Mouse (Mus musculus) mature B cell (primary cell): ENCODE results near the gene Abhd17c.
"Not testable (repeated sequence)": the region's sequence is repeated elsewhere in the genome, so short reads cannot be mapped to it uniquely, and the experiment has no call there.

ENCODE experiments used
- in situ Hi-C: fragments of 300-500 bp; cut with MboI; formaldehyde crosslinking; loops from 2 replicates; pipeline ENCODE4 v1.14.3; 2019

The Abhd17c gene

GRCm38 (mm10) chr7:84152821-84153220 lies 1.1 kb upstream of the Abhd17c start:
- in situ Hi-C loops: no loop called here

DNA sequence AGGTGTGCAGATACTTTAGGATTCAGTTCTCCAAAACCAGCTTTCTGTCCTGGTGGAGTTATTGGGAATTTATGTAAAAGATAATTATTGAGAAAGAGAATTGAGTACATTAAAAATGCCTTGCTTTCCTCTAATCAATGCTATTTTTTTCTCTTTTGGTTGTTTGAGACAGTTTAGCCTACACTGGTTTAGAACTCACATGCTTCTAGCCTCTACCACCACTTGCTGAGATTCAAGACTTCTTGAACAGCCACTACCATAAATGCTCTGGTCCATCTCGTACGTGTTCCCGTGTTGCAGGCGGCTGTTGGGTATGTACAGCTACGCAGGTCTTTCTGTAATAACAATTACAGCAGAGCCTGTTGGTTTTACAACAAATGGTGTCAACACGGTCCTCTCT lies 681 bp upstream of the Abhd17c start:
- in situ Hi-C loops: no loop called here

DNA sequence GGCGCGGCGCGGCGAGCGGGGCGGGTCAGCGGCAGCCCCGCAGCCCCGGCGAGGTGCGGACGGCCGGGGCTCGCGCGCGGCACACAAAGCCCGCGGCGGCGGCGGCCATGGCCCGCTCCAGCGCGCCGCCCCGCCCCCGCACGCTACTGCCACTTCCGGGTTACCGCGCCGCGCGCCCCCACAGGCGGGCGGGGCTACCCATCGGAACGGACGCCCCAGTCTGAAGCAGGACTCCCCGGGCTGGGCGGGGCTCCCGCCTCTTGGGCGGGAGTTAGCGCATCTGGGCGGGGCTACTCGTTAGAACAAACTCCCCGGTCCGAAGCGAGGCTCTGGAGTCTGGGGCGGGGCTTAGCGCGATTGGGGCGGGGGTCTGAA lies 254 bp upstream of the Abhd17c start:
- in situ Hi-C loops: no loop called here

DNA sequence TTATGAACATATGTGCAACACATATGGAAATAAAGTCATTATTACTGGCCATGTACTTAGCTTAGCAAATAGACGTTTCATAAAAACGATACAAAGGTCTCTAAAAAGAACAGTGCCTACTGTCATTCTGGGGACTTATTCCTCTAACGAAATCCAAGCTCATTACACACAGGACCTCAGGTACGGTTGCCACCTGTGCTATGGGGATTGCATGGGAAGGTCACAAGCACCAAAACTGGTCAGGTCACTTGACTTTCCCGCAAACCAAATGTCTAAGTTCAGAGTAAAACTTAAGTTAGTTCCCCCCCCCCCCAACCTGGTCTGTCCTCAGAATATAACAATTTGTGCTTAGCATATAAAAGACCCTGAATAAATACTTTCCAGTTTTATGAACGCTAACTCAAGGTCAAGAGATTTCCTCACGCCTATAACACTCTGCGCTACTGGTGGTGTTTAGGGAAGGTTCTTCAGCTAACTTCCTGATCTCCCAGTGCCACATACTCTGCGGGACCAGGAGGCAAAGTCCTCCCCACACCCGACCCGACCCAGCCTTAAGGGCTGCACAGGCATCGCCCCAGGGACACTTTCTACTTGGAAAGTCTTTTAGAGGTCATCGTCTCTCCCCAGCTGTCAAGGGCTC lies 1.2 kb downstream of the Abhd17c start:
- in situ Hi-C loops: no loop called here

DNA sequence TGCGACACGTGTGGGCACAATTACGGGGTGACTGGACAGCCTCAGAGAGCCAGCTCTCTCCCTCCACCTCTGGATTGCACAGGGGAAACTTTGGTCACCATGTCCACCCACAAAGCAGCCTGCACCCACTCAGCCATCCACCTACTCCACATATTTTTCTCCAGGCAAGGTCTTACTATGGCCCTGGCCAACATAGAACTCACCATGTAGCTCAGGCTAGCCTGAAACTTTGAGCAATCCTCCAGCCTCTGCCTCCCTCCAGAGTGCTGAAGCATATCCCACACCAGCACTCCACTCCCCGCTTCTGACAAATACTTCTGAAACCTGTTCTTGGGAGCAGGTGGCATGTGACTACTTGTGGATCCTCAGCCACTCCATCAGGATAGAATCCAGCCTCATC lies 1.9 kb downstream of the Abhd17c start:
- in situ Hi-C loops: loop anchor here (25.0 kb wide), 1 partner anchor 537 kb away; the partner anchor contains the start of gene Zfand6

DNA sequence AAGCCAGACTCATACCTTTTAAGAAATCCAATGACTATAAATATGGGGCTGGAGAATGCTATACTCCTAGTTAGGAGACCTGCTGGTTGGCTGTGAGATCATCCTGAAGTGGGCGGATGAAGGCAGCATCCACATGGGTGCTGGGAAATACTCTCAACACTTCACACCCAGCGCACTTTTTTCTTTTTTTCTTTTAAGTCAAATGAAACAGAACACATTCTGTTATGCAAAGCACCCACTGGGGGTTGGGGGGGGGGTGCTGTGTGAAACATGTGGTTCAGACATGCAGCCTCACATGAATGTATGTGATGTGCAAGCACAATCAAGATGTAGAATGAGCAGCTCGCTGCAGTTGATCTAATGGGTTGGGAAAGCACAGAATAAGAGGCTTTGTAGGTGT lies 2.8 kb downstream of the Abhd17c start:
- in situ Hi-C loops: loop anchor here (25.0 kb wide), 1 partner anchor 538 kb away; the partner anchor contains the start of gene Zfand6

GRCm38 (mm10) chr7:84147746-84148145 lies 3.9 kb downstream of the Abhd17c start:
- in situ Hi-C loops: loop anchor here (25.0 kb wide), 1 partner anchor 540 kb away; the partner anchor contains the start of gene Zfand6

DNA sequence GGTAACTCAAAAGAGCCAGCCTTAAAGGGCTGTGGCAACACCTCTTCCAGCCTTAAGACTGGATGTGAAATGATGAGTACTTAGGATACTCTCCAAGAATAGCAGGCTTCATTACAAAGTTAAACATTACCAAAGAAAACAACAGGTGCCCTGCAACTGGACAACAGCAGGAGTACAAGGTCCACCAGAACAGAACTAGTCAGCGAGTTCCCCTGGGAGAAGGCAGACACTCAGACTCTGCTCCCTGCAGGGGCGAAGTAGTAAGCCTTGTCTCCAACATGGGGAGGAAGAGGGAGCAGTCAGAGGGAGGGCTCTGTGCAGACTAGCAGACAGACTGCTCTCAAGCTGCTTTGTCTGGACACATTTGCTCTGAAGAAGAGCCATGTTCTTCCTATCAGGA lies 6.1 kb downstream of the Abhd17c start:
- in situ Hi-C loops: loop anchor here (25.0 kb wide), 1 partner anchor 542 kb away; the partner anchor contains the start of gene Zfand6

GRCm38 (mm10) chr7:84142736-84143473 lies 8.8 kb downstream of the Abhd17c start:
- in situ Hi-C loops: loop anchor here (25.0 kb wide), 1 partner anchor 544 kb away; the partner anchor contains the start of gene Zfand6

DNA sequence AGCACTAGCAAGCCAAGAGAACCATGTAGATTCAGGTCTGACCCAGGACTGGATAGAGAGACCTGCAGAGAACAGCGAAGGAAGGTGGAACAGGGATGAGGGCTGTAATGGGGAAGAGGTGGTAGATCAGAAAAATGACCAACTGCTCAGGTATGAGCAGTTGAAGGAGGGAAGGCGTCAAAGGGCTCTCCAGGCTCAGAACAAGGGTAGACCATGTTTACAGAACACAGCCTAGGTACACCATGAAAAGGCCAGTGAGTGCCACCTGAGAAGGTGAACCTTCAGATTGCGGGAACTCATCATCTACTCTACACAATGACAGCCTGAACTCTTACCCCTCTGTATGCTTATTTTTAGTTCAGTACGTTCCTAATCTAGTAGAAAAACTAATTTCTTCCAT lies 9.5 kb downstream of the Abhd17c start:
- in situ Hi-C loops: loop anchor here (25.0 kb wide), 1 partner anchor 545 kb away; the partner anchor contains the start of gene Zfand6

DNA sequence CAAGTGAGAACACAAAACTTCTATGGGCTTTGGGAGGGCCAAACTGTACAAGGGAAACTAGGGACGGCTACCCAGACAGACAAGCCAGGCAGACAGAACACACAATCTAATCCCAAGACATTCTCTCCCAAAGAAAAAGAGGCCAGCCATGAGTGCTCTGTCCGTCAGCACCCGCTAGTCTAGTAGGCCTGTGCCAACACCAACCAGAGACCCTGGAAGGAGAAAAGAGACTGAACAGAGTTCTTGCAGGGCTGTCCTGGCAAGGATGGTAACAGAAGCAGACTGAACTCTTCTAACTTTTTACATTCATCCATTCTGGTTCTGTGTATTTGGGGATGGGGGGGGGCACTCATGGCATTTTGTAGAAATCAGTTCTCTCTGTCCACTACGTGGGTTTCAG lies 12.1 kb downstream of the Abhd17c start:
- in situ Hi-C loops: loop anchor here (25.0 kb wide), 1 partner anchor 548 kb away; the partner anchor contains the start of gene Zfand6

DNA sequence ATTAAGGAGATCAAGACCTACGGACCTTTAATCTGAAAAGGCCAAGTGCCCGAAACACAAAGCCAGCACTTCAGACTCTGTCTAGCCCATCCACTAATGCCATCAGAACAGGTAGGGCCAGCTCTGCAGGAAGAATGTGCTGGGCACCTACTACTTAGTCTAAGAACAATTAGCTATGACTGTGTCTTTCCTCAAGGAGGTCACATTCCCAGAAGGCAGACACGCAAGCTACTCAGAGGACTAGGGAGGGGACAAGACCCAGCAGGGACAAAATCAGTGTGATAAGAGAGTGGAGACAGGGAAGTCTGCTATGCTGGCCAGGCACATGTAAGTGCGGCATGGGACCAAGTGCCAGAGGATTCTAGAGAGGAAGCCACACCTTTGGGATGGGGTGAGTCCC lies 13.0 kb downstream of the Abhd17c start:
- in situ Hi-C loops: loop anchor here (25.0 kb wide), 1 partner anchor 549 kb away; the partner anchor contains the start of gene Zfand6

DNA sequence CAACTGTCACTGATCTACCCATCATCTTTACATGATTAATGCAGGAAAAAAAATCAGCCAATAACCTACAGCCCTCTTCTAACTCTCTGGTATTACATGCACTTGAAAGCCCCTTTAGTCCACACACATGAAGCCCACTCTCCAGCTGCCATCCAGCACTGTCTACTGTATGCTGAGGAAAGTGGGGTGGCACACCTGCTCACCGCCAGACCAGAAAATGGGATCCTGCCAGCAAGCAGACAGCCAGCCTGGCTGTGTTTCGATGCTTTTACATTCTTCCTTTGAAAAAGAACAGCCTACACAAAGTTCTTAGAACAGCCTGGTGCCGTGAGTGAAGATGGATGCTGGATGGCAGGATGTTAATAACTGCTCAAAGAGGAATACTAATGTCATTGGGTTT lies 13.9 kb downstream of the Abhd17c start:
- in situ Hi-C loops: loop anchor here (25.0 kb wide), 1 partner anchor 550 kb away; the partner anchor contains the start of gene Zfand6

- in situ Hi-C loops: loop anchor here (25.0 kb wide), 1 partner anchor 551 kb away; the partner anchor contains the start of gene Zfand6
Measured at GRCm38 (mm10) chr7:84135799-84136700, 15.6 kb downstream of the Abhd17c start.

GRCm38 (mm10) chr7:84132704-84133103 lies 19.0 kb downstream of the Abhd17c start:
- in situ Hi-C loops: loop anchor here (25.0 kb wide), 1 partner anchor 555 kb away; the partner anchor contains the start of gene Zfand6

GRCm38 (mm10) chr7:84131736-84132135 lies 20.0 kb downstream of the Abhd17c start:
- in situ Hi-C loops: loop anchor here (25.0 kb wide), 1 partner anchor 556 kb away; the partner anchor contains the start of gene Zfand6

DNA sequence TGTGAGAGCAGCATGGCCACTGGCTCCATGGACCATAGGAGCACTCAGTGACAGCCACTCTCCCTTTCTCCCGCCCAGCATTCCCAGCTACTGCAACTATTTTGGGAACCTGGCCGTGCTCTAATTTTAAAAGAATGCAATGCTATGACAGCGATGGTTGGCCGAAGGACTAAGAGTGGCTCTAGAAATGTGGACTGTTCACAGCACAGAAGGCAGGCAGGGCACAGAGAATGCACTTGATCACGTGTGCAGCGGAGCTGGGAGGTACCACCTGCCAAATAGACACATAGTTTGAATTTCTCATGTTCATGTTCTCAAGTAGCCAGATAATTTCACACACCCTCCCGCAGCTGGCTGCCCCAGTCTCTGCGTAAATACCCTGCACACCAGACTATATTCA lies 23.0 kb downstream of the Abhd17c start:
- in situ Hi-C loops: loop anchor here (25.0 kb wide), 1 partner anchor 559 kb away; the partner anchor contains the start of gene Zfand6

DNA sequence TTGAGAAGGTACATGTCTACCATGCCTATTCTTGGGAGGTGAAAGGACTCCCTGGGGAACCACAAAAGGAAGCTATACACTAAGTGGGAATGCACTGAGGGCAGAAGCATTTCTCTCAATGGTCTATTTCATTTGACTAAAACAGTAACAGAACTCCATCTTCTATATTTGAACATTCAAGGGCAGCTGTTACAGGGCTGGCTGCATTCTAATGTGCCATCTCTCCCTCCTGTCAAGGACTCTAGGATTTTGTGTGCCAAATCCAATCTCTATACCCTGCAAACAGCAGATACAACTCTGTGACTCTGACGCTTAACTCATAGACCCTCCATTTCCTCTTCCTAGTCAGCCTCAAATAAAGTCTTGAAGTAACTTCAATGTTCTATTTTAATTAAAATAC lies 26.0 kb downstream of the Abhd17c start:
- in situ Hi-C loops: loop anchor here (25.0 kb wide), 1 partner anchor 562 kb away; the partner anchor contains the start of gene Zfand6

GRCm38 (mm10) chr7:84123651-84124050 lies 28.0 kb downstream of the Abhd17c start:
- in situ Hi-C loops: not testable (repeated sequence)

- in situ Hi-C loops: no loop called here
Measured at GRCm38 (mm10) chr7:84121778-84122177, 29.9 kb downstream of the Abhd17c start.

- in situ Hi-C loops: no loop called here
Measured at GRCm38 (mm10) chr7:84120142-84120760, 31.4 kb downstream of the Abhd17c start.
